Mouse (Mus musculus): ENCODE data around the gene Cib3.

GRCm38 (mm10) chr8:72160707-72161697 is 51.6 kb downstream of the Cib3 start, which contains the start of gene Rab8a:
- peak; percentile 86 for TF ChIP-seq POLR2A (IDR thresholded peaks at IDR 0.05; ENCODE audit: extremely low read depth, insufficient read depth, low read length)
- no peak for TF ChIP-seq CTCF (IDR thresholded peaks at IDR 0.05; ENCODE audit: extremely low read depth, insufficient read depth, low read length)
